Mouse (Mus musculus) midbrain, embryonic 16.5 days (tissue): Measurements from ENCODE around the gene 1190005I06Rik. TPM values are rescaled to one million over a fixed set of nuclear protein-coding genes. Genes with fewer than 3 reads are reported as not detected.
A peak's percentile ranks its signal among the peaks of the same experiment; 100 is the strongest.

ENCODE experiments used
- ATAC-seq: fragments of 200-750 bp; cut with Nextera tagmentation; 2 replicates; pipeline ENCODE4 v1.8.0; 2017; ENCODE audit warnings: moderate TSS enrichment
- H3K27ac ChIP-seq: fragments of 300-500 bp; sonication (generic); 2 replicates; pipeline ENCODE4 v1.5.1; 2014; ENCODE audit warnings: mild to moderate bottlenecking, low read length, mixed read lengths
- H3K27me3 ChIP-seq: fragments of 300-500 bp; sonication (generic); 2 replicates; pipeline ENCODE4 v1.6.1; 2014; ENCODE audit warnings: low read depth, low read length, mixed read lengths; ENCODE audit not compliant: control insufficient read depth, insufficient read depth
- H3K36me3 ChIP-seq: fragments of 300-500 bp; sonication (generic); 2 replicates; pipeline ENCODE4 v1.6.1; 2014; ENCODE audit warnings: mild to moderate bottlenecking, low read length, moderate library complexity, mixed read lengths; ENCODE audit not compliant: control insufficient read depth, insufficient read depth
- H3K4me1 ChIP-seq: fragments of 300-500 bp; sonication (generic); 2 replicates; pipeline ENCODE4 v1.6.1; 2014; ENCODE audit warnings: mild to moderate bottlenecking, low read length, mixed read lengths; ENCODE audit not compliant: control insufficient read depth, insufficient read depth
- H3K4me2 ChIP-seq: fragments of 300-500 bp; sonication (generic); 2 replicates; pipeline ENCODE4 v1.6.1; 2014; ENCODE audit warnings: mild to moderate bottlenecking, low read length, mixed read lengths
- H3K4me3 ChIP-seq: fragments of 300-500 bp; sonication (generic); 2 replicates; pipeline ENCODE4 v1.5.1; 2014; ENCODE audit warnings: low read depth, mild to moderate bottlenecking, low read length, moderate library complexity, mixed read lengths
- H3K9ac ChIP-seq: fragments of 300-500 bp; sonication (generic); 2 replicates; pipeline ENCODE4 v1.6.1; 2014; ENCODE audit warnings: low read depth, low read length, mixed read lengths
- H3K9me3 ChIP-seq: fragments of 300-500 bp; sonication (generic); replicated peaks from 2 replicates; pipeline ENCODE4 v1.6.1; 2014; ENCODE audit warnings: mild to moderate bottlenecking, low read length, mixed read lengths; ENCODE audit not compliant: control insufficient read depth, poor library complexity, severe bottlenecking
- WGBS: fragments of 180-500 bp; shearing (Covaris S2); extraction: QIAGEN DNeasy Blood & Tissue Kit; methylation state at CpG from one replicate; pipeline ENCODE4 v1.1.7; 2014; 5-methylcytosine and 5-hydroxymethylcytosine counted together
- polyA plus RNA-seq: library from polyadenylated mRNA; unstranded; fragments of >200 nt; fragmentation: Nextera tagmentation; extraction: Ambion mirVana; gene quantifications from 2 replicates; pipeline ENCODE4 v1.2.1, GENCODE M21; 2015

1190005I06Rik gene
- polyA plus RNA-seq, 1 experiment from 2014 or later: 22.2 TPM

DNA sequence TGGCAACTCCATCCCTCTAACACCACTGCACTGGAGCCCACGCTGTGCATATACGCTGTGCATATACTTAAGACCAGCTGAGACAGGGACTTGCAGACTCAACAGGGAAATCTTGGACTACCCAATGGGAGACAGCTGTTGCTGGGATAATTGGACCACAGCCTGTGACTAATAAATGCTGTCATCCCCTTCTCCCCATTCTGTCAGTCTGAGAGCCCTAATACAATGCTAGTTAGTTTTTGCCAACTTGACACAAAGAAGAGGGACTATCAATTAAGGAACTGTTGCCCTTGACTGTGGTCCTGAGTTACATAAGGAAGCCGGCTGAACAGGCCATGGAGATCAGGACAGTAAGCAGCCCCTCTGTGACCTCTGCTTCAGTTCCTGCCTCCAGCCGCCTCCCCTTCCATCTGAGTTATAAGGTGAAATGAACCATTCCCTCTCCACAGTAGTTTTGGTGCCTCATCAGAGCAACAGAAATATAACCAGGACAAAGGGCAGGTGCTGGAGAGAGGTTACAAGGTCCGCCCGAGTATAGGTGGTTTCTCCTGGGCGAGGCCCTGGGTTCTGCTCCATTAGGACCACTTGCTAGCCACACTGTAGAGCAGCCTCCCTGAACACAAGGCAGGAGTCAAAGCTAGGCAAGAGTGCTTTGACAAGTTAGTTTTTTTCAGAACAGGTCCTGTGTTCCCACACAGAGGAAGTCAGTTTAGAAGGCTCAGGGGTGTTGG lies 9.1 kb upstream of the 1190005I06Rik start:
- Histone ChIP-seq H3K36me3 (peaks cover 19% of the 10 kb centered on the region), H3K9ac (no peak overlapping the region)
- WGBS: 79% methylated on average over 7 of the region's 7 CpGs

GRCm38 (mm10) chr8:120644663-120645062 lies 2.8 kb downstream of the 1190005I06Rik start:
- Histone ChIP-seq H3K27me3 (no peaks in the 10 kb centered on the region), H3K27ac (no peak overlapping the region), H3K4me1 (0 out of 2 replicates have a peak, but pooled peaks cover 3% of the 10 kb centered on the region), H3K9ac (no peak overlapping the region), H3K36me3 (no peaks in the 10 kb centered on the region), H3K4me3 (no peak overlapping the region), H3K9me3 (no peaks in the 10 kb centered on the region), H3K4me2 (no peak overlapping the region)
- 68% methylated on average over 7 of the region's 7 CpGs for WGBS
- peak; percentile 80 for ATAC-seq

More for the DNA sequence above, 9.1 kb upstream of the 1190005I06Rik start:
- Histone ChIP-seq H3K4me3 (no peak overlapping the region), H3K27me3 (no peaks in the 10 kb centered on the region), H3K4me2 (no peak overlapping the region), H3K4me1 (no peaks in the 10 kb centered on the region), H3K9me3 (no peaks in the 10 kb centered on the region), H3K27ac (no peak overlapping the region)
- no peak for ATAC-seq

DNA sequence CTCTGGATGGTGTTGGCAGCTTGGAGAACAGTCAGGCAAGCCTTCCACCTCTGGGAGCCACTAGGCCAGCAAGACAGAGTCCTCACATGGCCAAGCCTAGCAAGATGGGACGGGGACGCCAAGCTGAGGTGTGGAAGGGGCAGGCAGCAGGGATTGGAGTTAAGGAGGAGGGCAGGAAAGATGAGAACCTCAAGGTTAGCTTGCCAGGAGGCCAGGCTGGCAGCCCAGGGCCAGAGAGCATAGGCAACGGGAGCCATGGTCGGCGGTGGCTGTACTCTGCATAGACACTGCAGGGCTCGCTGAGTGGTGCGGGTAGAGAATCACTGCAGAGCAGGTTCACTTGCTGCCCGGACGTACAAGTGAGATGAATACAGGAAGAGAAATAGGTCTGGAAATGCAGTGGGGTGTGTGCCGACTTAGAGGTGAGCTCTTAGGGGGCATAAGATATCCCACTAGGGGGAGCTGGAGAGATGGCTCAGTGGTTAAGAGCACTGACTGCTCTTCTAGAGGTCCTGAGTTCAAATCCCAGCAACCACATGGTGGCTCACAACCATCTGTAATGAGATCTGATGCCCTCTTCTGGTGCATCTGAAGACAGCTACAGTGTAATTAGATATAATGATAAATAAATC lies 5.3 kb downstream of the 1190005I06Rik start:
- no peak overlapping the region for H3K27ac ChIP-seq
- no peaks in the 10 kb centered on the region for H3K27me3 ChIP-seq
- whole genome bisulfite sequencing: 73% methylated on average over 10 of the region's 10 CpGs
- ATAC-seq: no peak
- H3K4me1 ChIP-seq: 0 out of 2 replicates have a peak, but pooled peaks cover 3% of the 10 kb centered on the region
- H3K4me3 ChIP-seq: no peak overlapping the region
- no peaks in the 10 kb centered on the region for H3K36me3 ChIP-seq
- H3K4me2 ChIP-seq: no peak overlapping the region
- H3K9me3 ChIP-seq: no peaks in the 10 kb centered on the region
- no peak overlapping the region for H3K9ac ChIP-seq

DNA sequence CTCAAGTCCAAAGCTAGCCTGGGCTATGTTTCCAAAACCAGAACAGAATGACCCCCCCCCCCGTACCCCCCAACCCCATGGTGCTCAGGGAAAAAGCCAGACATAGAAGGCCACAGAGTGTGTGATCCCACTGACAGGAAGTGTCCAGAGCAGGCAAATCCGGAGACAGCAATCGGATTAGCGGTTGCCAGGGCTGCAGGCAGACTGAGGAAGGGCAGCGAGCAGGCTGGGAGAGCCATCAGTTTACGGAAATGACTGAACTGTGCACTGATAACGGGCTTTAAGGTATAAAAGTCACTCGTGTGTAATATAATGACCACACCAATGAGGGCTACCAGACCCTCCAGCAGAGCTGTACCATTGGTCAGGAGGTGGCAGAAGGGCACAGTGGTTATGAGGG lies 6.2 kb downstream of the 1190005I06Rik start:
- 0 out of 2 replicates have a peak, but pooled peaks cover 3% of the 10 kb centered on the region for H3K4me1 ChIP-seq
- no peak overlapping the region for H3K4me2 ChIP-seq
- ATAC-seq: no peak
- peak overlapping the region; percentile 18; the same call in 1 of the 2 replicates for H3K27ac ChIP-seq
- H3K4me3 ChIP-seq: no peak overlapping the region
- no peaks in the 10 kb centered on the region for H3K9me3 ChIP-seq
- 0 out of 2 replicates have a peak overlapping the region, but pooled peaks have one; percentile 30 for H3K9ac ChIP-seq
- 9% methylated on average over 8 of the region's 8 CpGs for WGBS
- no peaks in the 10 kb centered on the region for H3K27me3 ChIP-seq
- no peaks in the 10 kb centered on the region for H3K36me3 ChIP-seq

DNA sequence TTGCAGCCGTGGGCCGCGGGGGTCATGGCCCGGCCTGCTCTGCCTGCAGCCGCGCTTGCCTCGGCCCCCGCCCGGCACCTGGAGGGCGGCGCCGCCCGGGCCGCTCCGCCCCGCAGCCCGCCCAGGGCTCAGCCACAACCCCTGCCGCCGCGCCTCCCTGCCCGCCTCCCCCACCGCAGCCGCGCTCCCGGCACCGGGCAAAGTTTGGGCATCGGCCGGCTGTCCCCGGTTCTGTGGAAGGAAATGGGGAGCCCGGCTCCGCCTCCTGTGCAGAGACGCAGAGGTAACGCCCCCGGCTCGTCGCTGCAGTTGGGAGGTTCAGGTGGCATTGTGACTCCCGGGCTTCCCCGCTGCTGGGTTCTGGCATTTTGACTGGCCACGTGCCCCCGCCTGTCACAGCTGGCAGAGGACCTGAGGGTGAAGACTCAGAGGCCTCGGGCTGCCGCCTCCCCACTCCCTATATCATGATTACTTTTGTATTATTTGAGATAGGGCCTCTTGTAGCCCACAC lies 13.0 kb downstream of the 1190005I06Rik start:
- no peaks in the 10 kb centered on the region; the same call in 1 of the 2 replicates for H3K27me3 ChIP-seq
- no peaks in the 10 kb centered on the region for H3K9me3 ChIP-seq
- WGBS: under 1% methylated on average over 24 of the region's 42 CpGs
- ATAC-seq: peak; percentile 44; the same call in 1 of the 2 replicates
- H3K4me1 ChIP-seq: peaks cover 12% of the 10 kb centered on the region; the same call in 1 of the 2 replicates
- H3K36me3 ChIP-seq: no peaks in the 10 kb centered on the region
- peak overlapping the region; percentile 77 for H3K4me3 ChIP-seq
- H3K4me2 ChIP-seq: peak overlapping the region; percentile 95
- peak overlapping the region; percentile 84 for H3K9ac ChIP-seq
- H3K27ac ChIP-seq: 0 out of 2 replicates have a peak overlapping the region, but pooled peaks have one; percentile 18

DNA sequence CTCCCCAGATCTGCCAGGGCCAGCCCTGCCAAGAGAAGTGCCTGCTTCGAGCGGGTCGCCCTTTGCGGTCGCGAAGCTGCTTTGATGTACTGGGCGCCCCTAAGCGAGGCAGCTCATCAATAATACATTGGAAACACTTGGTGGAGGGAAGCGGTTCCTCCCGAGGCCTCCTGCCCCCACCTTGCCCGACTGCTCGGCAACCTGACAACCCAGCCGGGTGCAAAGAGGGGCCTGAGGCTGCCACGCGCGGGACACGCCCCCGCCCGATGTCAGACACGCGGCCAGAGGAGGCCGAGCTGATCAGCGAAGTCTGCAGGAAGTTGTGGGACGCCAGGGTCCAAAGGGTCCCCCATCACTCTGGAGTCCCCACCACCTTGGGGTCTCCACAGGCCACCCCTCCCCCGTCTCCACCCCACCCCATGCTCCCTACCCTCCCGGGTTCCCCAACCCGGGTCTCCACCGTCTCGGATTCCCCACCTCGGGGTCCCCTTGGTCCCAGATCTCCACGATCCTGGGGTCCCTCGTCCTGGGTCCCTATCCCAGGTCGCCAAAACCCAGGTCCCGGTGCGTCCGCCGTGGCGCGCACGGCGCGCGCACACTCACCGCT lies 13.7 kb downstream of the 1190005I06Rik start:
- under 1% methylated on average over 42 of the region's 44 CpGs for WGBS
- H3K27ac ChIP-seq: 0 out of 2 replicates have a peak overlapping the region, but pooled peaks have one; percentile 18

GRCm38 (mm10) chr8:120632969-120633664 lies 14.3 kb downstream of the 1190005I06Rik start:
- Histone ChIP-seq H3K27me3 (no peaks in the 10 kb centered on the region; the same call in 1 of the 2 replicates), H3K4me2 (peak overlapping the region; percentile 95), H3K9ac (peak overlapping the region; percentile 84), H3K36me3 (no peaks in the 10 kb centered on the region), H3K9me3 (no peaks in the 10 kb centered on the region), H3K27ac (no peak overlapping the region), H3K4me1 (peaks cover 12% of the 10 kb centered on the region; the same call in 1 of the 2 replicates), H3K4me3 (peak overlapping the region; percentile 77)
- peak; percentile 6; the same call in 1 of the 2 replicates for ATAC-seq
- 20% methylated on average over 17 of the region's 17 CpGs for WGBS

More for the DNA sequence above, 13.7 kb downstream of the 1190005I06Rik start:
- Histone ChIP-seq H3K4me2 (peak overlapping the region; percentile 95), H3K9me3 (no peaks in the 10 kb centered on the region), H3K4me3 (peak overlapping the region; percentile 77), H3K27me3 (no peaks in the 10 kb centered on the region; the same call in 1 of the 2 replicates), H3K36me3 (no peaks in the 10 kb centered on the region), H3K4me1 (peaks cover 12% of the 10 kb centered on the region; the same call in 1 of the 2 replicates), H3K9ac (peak overlapping the region; percentile 84)
- ATAC-seq: peak; percentile 44
